Comparison of ENCODE assay signal across 8 mouse cellular contexts in the genomic region with DNA sequence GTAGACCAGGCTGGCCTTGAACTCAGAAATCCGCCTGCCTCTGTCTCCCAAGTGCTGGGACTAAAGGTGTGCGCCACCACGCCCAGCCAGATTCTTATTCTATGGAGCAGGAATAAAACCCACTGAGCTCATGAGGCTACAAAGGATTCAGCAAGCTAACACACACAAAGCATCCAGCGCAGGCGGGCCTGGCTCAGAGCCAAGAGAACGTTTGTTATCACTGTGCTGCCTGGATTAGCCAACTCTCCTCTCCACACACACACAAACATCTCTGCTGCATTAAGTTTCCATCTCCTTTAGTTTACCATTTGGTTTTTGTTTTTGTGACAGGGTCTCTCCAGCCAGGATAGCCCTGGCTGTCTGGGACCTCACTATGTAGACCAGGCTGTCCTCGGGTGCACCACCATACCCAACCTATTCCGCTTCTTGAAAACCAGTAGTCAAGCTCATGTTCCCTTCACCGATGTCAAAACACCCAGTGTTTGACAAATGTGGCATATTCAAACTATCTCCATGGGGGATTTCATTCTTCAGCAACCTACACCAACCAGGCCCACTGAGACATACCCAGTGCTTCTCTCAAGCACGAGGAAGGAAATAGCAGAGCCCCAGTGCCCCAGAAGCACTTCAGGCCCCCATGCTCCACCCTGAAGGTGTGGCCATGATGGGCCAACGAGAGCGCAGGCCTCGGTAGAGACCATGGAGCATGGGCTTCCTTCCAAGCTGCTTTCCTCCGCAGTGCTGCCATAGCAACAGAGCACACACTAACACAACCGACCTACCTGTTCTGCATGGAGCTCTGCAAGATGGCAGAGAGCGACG. TPM values are rescaled to one million over a fixed set of nuclear protein-coding genes. Genes with fewer than 3 reads are reported as not detected.
DNase-seq lines count a peak whose midpoint lies in the region; ATAC-seq and TF ChIP-seq lines count a peak whose summit lies in the region.

No protein-coding gene starts in this region.

- no peaks in the 10 kb centered on the region for H3K9me3 ChIP-seq in kidney, embryonic 14.5 days (ENCODE audit: control insufficient read depth, low read length)
- H3K9me3 ChIP-seq in heart, postnatal 0 days (replicated peaks; ENCODE audit: control insufficient read depth, low read length), result no peaks in the 10 kb centered on the region

- H3K4me1 ChIP-seq in kidney, embryonic 14.5 days (ENCODE audit: control insufficient read depth, insufficient read depth, low read length), result peaks cover 4% of the 10 kb centered on the region; the same call in 1 of the 2 replicates
- peaks cover 25% of the 10 kb centered on the region for H3K4me1 ChIP-seq in heart, postnatal 0 days (ENCODE audit: control insufficient read depth, insufficient read depth)

- H3K4me3 ChIP-seq in kidney, embryonic 14.5 days (ENCODE audit: low read length), result no peak overlapping the region
- H3K4me3 ChIP-seq in heart, postnatal 0 days (ENCODE audit: low read depth, low read length), result no peak overlapping the region

- DNase-seq in kidney, adult 11 months, result peak; percentile 51
- DNase-seq in cerebellum, postnatal 36 days, result peak; percentile 60 to 64
- peak; percentile 80 for DNase-seq in heart, postnatal 0 days (ENCODE audit: low spot score)
- DNase-seq in layer of hippocampus, adult 18-20 months (ENCODE audit: low spot score in 2 of 2), result peak; percentile 81 to 95
- peak; percentile 81 to 90 for DNase-seq in lung, adult 18-20 months
- DNase-seq in right cerebral cortex, postnatal 10 days (ENCODE audit: low spot score in 2 of 2), result peak; percentile 89 to 90
- no peak for DNase-seq in thymus, postnatal 36 days

- H3K27ac ChIP-seq in kidney, embryonic 14.5 days (ENCODE audit: low read depth, low read length), result no peak overlapping the region
- peak overlapping the region; percentile 43 for H3K27ac ChIP-seq in heart, postnatal 0 days (ENCODE audit: low read depth)

- TF ChIP-seq CTCF in heart, postnatal 0 days (IDR thresholded peaks at IDR 0.05; ENCODE audit: low read depth), result no peak

- no peak for ATAC-seq in kidney, embryonic 14.5 days (ENCODE audit: low FRiP score, low TSS enrichment)
- peak; percentile 76 for ATAC-seq in heart, postnatal 0 days (ENCODE audit: insufficient read depth, low read depth)

- H3K9ac ChIP-seq in kidney, embryonic 14.5 days (ENCODE audit: low read depth, low read length), result no peak overlapping the region
- H3K9ac ChIP-seq in heart, postnatal 0 days (replicated peaks; ENCODE audit: low read depth, low read length), result no peak overlapping the region

- no peaks in the 10 kb centered on the region for H3K27me3 ChIP-seq in kidney, embryonic 14.5 days (ENCODE audit: control insufficient read depth, insufficient read depth, low read length)
- H3K27me3 ChIP-seq in heart, postnatal 0 days (ENCODE audit: control insufficient read depth, insufficient read depth, low read length), result no peaks in the 10 kb centered on the region

- peaks cover 90% of the 10 kb centered on the region for H3K36me3 ChIP-seq in kidney, embryonic 14.5 days (ENCODE audit: control insufficient read depth, insufficient read depth, low read length)
- H3K36me3 ChIP-seq in heart, postnatal 0 days (replicated peaks; ENCODE audit: control insufficient read depth, insufficient read depth, low read length), result peaks cover 75% of the 10 kb centered on the region

- H3K4me2 ChIP-seq in kidney, embryonic 14.5 days (replicated peaks; ENCODE audit: low read depth, low read length), result no peak overlapping the region
- H3K4me2 ChIP-seq in heart, postnatal 0 days (ENCODE audit: low read depth, low read length), result no peak overlapping the region

- no peak for TF ChIP-seq EP300 in heart, postnatal 0 days (IDR thresholded peaks at IDR 0.05; ENCODE audit: low read depth)

- WGBS in kidney, embryonic 14.5 days, result 81% methylated on average over 17 of the region's 17 CpGs
- WGBS in heart, postnatal 0 days, result 29% methylated on average over 17 of the region's 17 CpGs

RNA-seq across cellular contexts. Expression of gene Camkk2, which starts 19.6 kb away (rescaled TPM):
- polyA plus RNA-seq in kidney, embryonic 14.5 days (2014; fragmentation: Nextera tagmentation; extraction: Ambion mirVana), result 25.0 and 40.9 TPM in 2 replicates
- 9.3 and 24.0 TPM in 2 replicates for total RNA-seq in heart, postnatal 0 days (2014; rRNA removed; ENCODE audit: low replicate concordance)
- 11.7 and 13.0 TPM in 2 replicates for polyA plus RNA-seq in heart, postnatal 0 days (2015; fragmentation: Nextera tagmentation; extraction: Ambion mirVana)
- total RNA-seq in layer of hippocampus, adult 18-20 months (2021), result 100 to 1,000 TPM in 1 of 2 experiments, 10 to 100 TPM in 1; 94.9 to 103 TPM

RNA-seq across cellular contexts. Expression of gene Anapc5, which starts 22.4 kb away (rescaled TPM):
- 335 and 457 TPM in 2 replicates for polyA plus RNA-seq in kidney, embryonic 14.5 days (2014; fragmentation: Nextera tagmentation; extraction: Ambion mirVana)
- 380 and 418 TPM in 2 replicates for total RNA-seq in heart, postnatal 0 days (2014; rRNA removed; ENCODE audit: low replicate concordance)
- 195 and 213 TPM in 2 replicates for polyA plus RNA-seq in heart, postnatal 0 days (2015; fragmentation: Nextera tagmentation; extraction: Ambion mirVana)
- 100 to 1,000 TPM; 196 to 200 TPM for total RNA-seq in layer of hippocampus, adult 18-20 months (2021)

RNA-seq across cellular contexts. Expression of gene Rnf34, which starts 51.1 kb away (rescaled TPM):
- 33.4 and 35.1 TPM in 2 replicates for polyA plus RNA-seq in kidney, embryonic 14.5 days (2014; fragmentation: Nextera tagmentation; extraction: Ambion mirVana)
- 20.2 and 23.4 TPM in 2 replicates for total RNA-seq in heart, postnatal 0 days (2014; rRNA removed; ENCODE audit: low replicate concordance)
- 24.9 and 28.4 TPM in 2 replicates for polyA plus RNA-seq in heart, postnatal 0 days (2015; fragmentation: Nextera tagmentation; extraction: Ambion mirVana)
- 10 to 100 TPM; 50.2 to 71.5 TPM for total RNA-seq in layer of hippocampus, adult 18-20 months (2021)

Comparison
In these comparisons a context has a peak if more than half of its experiments do, and no peak if none do; other contexts are left out.
1. DNase-seq: peak in kidney, adult 11 months (single experiment), cerebellum, postnatal 36 days (2 of 2), heart, postnatal 0 days (single experiment), layer of hippocampus, adult 18-20 months (2 of 2), lung, adult 18-20 months (2 of 2) and right cerebral cortex, postnatal 10 days (2 of 2); none in thymus, postnatal 36 days (0 of 2).